10 mouse cellular contexts compared by ENCODE assay signal in the genomic region with DNA sequence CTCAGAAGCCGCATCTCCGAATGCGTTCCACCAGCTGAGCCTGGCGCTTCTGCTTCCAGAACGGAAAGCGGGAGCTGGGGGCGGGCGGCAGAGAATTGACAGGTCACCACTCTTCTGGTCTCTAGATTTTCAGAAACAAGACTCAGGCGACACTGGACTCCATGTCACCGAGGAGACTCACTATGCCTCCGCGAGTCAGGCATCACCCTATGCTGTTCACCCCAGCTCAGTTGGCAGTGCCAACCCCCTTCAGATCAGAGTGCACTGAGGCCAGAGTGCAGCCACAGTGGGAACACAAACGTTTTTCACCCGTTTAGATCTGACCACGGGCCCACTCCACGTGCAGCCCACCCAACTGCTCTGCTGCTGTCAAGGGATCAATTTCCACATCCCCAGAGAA. TPM values are rescaled to one million over a fixed set of nuclear protein-coding genes. Genes with fewer than 3 reads are reported as not detected.
DNase-seq lines count a peak whose midpoint lies in the region; ATAC-seq and TF ChIP-seq lines count a peak whose summit lies in the region.
"Had no signal": no experiment of that assay in that cellular context is flagged by ENCODE, and none has a peak within 500 bp of the region (broad histone marks: within the 10 kb centered on the region; RNA-seq: fewer than 3 reads in every experiment).

No protein-coding gene starts in this region.

- H3K27me3 ChIP-seq in heart, embryonic 13.5 days (replicated peaks): peaks cover 27% of the 10 kb centered on the region
- H3K27me3 ChIP-seq in forebrain, embryonic 13.5 days: no peaks in the 10 kb centered on the region
- 0 out of 2 replicates have a peak, but pooled peaks cover 8% of the 10 kb centered on the region for H3K27me3 ChIP-seq in limb, embryonic 15.5 days
- no peaks in the 10 kb centered on the region for H3K27me3 ChIP-seq in stomach, embryonic 14.5 days (ENCODE audit: control insufficient read depth, insufficient read depth, low read length)
- H3K27me3 ChIP-seq: Patski had no signal

- H3K4me2 ChIP-seq in heart, embryonic 13.5 days: peak overlapping the region; percentile 96
- peak overlapping the region; percentile 83 for H3K4me2 ChIP-seq in forebrain, embryonic 13.5 days
- H3K4me2 ChIP-seq in limb, embryonic 15.5 days: peak overlapping the region; percentile 93
- peak overlapping the region; percentile 97 for H3K4me2 ChIP-seq in stomach, embryonic 14.5 days (replicated peaks; ENCODE audit: low read depth, low read length)

- H3K36me3 ChIP-seq in heart, embryonic 13.5 days: no peaks in the 10 kb centered on the region
- H3K36me3 ChIP-seq in ES-E14 (ENCODE audit: control insufficient read depth, insufficient read depth, low read length, poor library complexity, severe bottlenecking): no peaks in the 10 kb centered on the region
- no peaks in the 10 kb centered on the region for H3K36me3 ChIP-seq in forebrain, embryonic 13.5 days (ENCODE audit: poor library complexity, severe bottlenecking)
- H3K36me3 ChIP-seq in limb, embryonic 15.5 days: no peaks in the 10 kb centered on the region
- H3K36me3 ChIP-seq in stomach, embryonic 14.5 days (ENCODE audit: control insufficient read depth, insufficient read depth, low read length): no peaks in the 10 kb centered on the region

- intact Hi-C loops in heart, postnatal 25 days (cut with DNase I): loop anchor here (2.0 to 5.0 kb wide), 3 partner anchors 14 to 104 kb away; a partner anchor contains a TSS

- DNase-seq in heart, postnatal 25 days (ENCODE audit: low spot score): no peak
- DNase-seq in ES-E14 (ENCODE audit: low read depth, low spot score): no peak
- no peak for DNase-seq in frontal cortex, postnatal 25 days (ENCODE audit: low spot score in 2 of 2)
- no peak for DNase-seq in adrenal gland, postnatal 4 days (ENCODE audit: low spot score in 2 of 2)

- peaks cover 10% of the 10 kb centered on the region for H3K4me1 ChIP-seq in heart, embryonic 13.5 days
- peaks cover 0 to 2% of the 10 kb centered on the region in 2 experiments; a peak in 1 of 4 replicates for H3K4me1 ChIP-seq in ES-E14 (ENCODE audit: control insufficient read depth in 2 of 2, insufficient read depth in 2 of 2, low read length in 2 of 2, poor library complexity in 1 of 2)
- H3K4me1 ChIP-seq in forebrain, embryonic 13.5 days: peaks cover 12% of the 10 kb centered on the region
- peaks cover 9% of the 10 kb centered on the region for H3K4me1 ChIP-seq in limb, embryonic 15.5 days
- H3K4me1 ChIP-seq in stomach, embryonic 14.5 days (ENCODE audit: control insufficient read depth, insufficient read depth, low read length): no peaks in the 10 kb centered on the region

- H3K9ac ChIP-seq in heart, embryonic 13.5 days: peak overlapping the region; percentile 89
- H3K9ac ChIP-seq in ES-E14 (ENCODE audit: insufficient read depth, low read depth, low read length, poor library complexity, severe bottlenecking): peak overlapping the region; percentile 70
- H3K9ac ChIP-seq in forebrain, embryonic 13.5 days: peak overlapping the region; percentile 75
- H3K9ac ChIP-seq in limb, embryonic 15.5 days: peak overlapping the region; percentile 74
- H3K9ac ChIP-seq in stomach, embryonic 14.5 days (replicated peaks; ENCODE audit: low read depth, low read length): peak overlapping the region; percentile 47

- no peaks in the 10 kb centered on the region for H3K9me3 ChIP-seq in heart, embryonic 13.5 days
- H3K9me3 ChIP-seq in ES-E14 (ENCODE audit: control insufficient read depth, insufficient read depth, low read depth, low read length): no peaks in the 10 kb centered on the region
- H3K9me3 ChIP-seq in forebrain, embryonic 13.5 days (replicated peaks): no peaks in the 10 kb centered on the region
- no peaks in the 10 kb centered on the region for H3K9me3 ChIP-seq in limb, embryonic 15.5 days
- H3K9me3 ChIP-seq in stomach, embryonic 14.5 days (ENCODE audit: control insufficient read depth, low read depth, low read length): no peaks in the 10 kb centered on the region

- in situ Hi-C loops in ES-E14 (cut with MboI; ENCODE audit: low sequenced_read_pairs in 2 of 2, unreplicated experiment in 2 of 2): no loop called here

- WGBS in heart, embryonic 13.5 days: under 1% methylated on average over 16 of the region's 16 CpGs
- WGBS in forebrain, embryonic 13.5 days: 2% methylated on average over 16 of the region's 16 CpGs
- WGBS in limb, embryonic 15.5 days: 2% methylated on average over 16 of the region's 16 CpGs
- 3% methylated on average over 16 of the region's 16 CpGs for WGBS in stomach, embryonic 14.5 days

- H3K4me3 ChIP-seq in heart, embryonic 13.5 days: peak overlapping the region; percentile 80
- peak overlapping the region; percentile 65 to 82 for H3K4me3 ChIP-seq in ES-E14 (ENCODE audit: insufficient read depth in 1 of 2, low read depth in 1 of 2, low read length in 2 of 2, poor library complexity in 1 of 2, severe bottlenecking in 1 of 2)
- peak overlapping the region; percentile 62 for H3K4me3 ChIP-seq in forebrain, embryonic 13.5 days
- H3K4me3 ChIP-seq in limb, embryonic 15.5 days: peak overlapping the region; percentile 64
- H3K4me3 ChIP-seq in stomach, embryonic 14.5 days (ENCODE audit: low read depth, low read length): peak overlapping the region; percentile 54

- peak; percentile 31; the same call in 1 of the 2 replicates for ATAC-seq in heart, embryonic 13.5 days (ENCODE audit: extremely low read depth, insufficient number of reproducible peaks, low FRiP score, low TSS enrichment)
- ATAC-seq in forebrain, embryonic 13.5 days: peak; percentile 79
- ATAC-seq in limb, embryonic 15.5 days (ENCODE audit: insufficient number of reproducible peaks, low FRiP score, low TSS enrichment, low read depth): peak; percentile 59
- peak; percentile 69; the same call in 1 of the 2 replicates for ATAC-seq in stomach, embryonic 14.5 days (ENCODE audit: insufficient number of reproducible peaks, insufficient read depth, low FRiP score, low read depth)

- no peak overlapping the region for H3K27ac ChIP-seq in heart, embryonic 13.5 days (replicated peaks)
- no peak overlapping the region for H3K27ac ChIP-seq in ES-E14 (ENCODE audit: insufficient read depth, low read depth, low read length, poor library complexity, severe bottlenecking)
- H3K27ac ChIP-seq in forebrain, embryonic 13.5 days: no peak overlapping the region
- peak overlapping the region; percentile 33; the same call in 1 of the 2 replicates for H3K27ac ChIP-seq in limb, embryonic 15.5 days
- H3K27ac ChIP-seq in stomach, embryonic 14.5 days (ENCODE audit: low read length): no peak overlapping the region

TF ChIP-seq in ES-E14, 5 proteins besides CTCF, POLR2A, EP300 and RAD21:
- no peak for TF ChIP-seq HCFC1 (IDR thresholded peaks at IDR 0.05; ENCODE audit: borderline replicate concordance, insufficient read depth, low read length)

RNA-seq across cellular contexts. Expression of a gene that starts 0.4 kb away (rescaled TPM):
- polyA plus RNA-seq in heart, embryonic 13.5 days (2015; fragmentation: Nextera tagmentation; extraction: Ambion mirVana): 0.88 and 1.0 TPM in 2 replicates
- total RNA-seq in heart, postnatal 25 days (2021): 1 to 10 TPM; 1.4 to 2.2 TPM
- 0.63 and 1.0 TPM in 2 replicates for total RNA-seq in ES-E14 (2012; rRNA removed)
- polyA plus RNA-seq in forebrain, embryonic 13.5 days (2015; fragmentation: Nextera tagmentation; extraction: Ambion mirVana): 2.2 and 2.3 TPM in 2 replicates
- 1.3 and 1.9 TPM in 2 replicates for polyA plus RNA-seq in limb, embryonic 15.5 days (2015; fragmentation: Nextera tagmentation; extraction: Ambion mirVana)
- polyA plus RNA-seq in stomach, embryonic 14.5 days (2014; fragmentation: Nextera tagmentation; extraction: Ambion mirVana): 2.3 and 2.9 TPM in 2 replicates
- total RNA-seq in adrenal gland, postnatal 4 days (2021): 1 to 10 TPM; 1.8 to 2.9 TPM
- polyA plus RNA-seq: large intestine, adult 2 months had no signal

RNA-seq across cellular contexts. Expression of a gene that starts 12.5 kb away (rescaled TPM):
- polyA plus RNA-seq in heart, embryonic 13.5 days (2015; fragmentation: Nextera tagmentation; extraction: Ambion mirVana): not detected in 2 replicates
- not detected for total RNA-seq in heart, postnatal 25 days (2021)
- not detected in 2 replicates for total RNA-seq in ES-E14 (2012; rRNA removed)
- polyA plus RNA-seq in forebrain, embryonic 13.5 days (2015; fragmentation: Nextera tagmentation; extraction: Ambion mirVana): not detected in 2 replicates
- not detected in 2 replicates for polyA plus RNA-seq in limb, embryonic 15.5 days (2015; fragmentation: Nextera tagmentation; extraction: Ambion mirVana)
- not detected in 2 replicates for polyA plus RNA-seq in stomach, embryonic 14.5 days (2014; fragmentation: Nextera tagmentation; extraction: Ambion mirVana)
- not detected for total RNA-seq in adrenal gland, postnatal 4 days (2021)
- polyA plus RNA-seq: large intestine, adult 2 months; Patski had no signal

RNA-seq across cellular contexts. Expression of a gene that starts 15.1 kb away (rescaled TPM):
- polyA plus RNA-seq in heart, embryonic 13.5 days (2015; fragmentation: Nextera tagmentation; extraction: Ambion mirVana): 6.9 and 8.4 TPM in 2 replicates
- 1 to 10 TPM; 3.3 to 3.7 TPM for total RNA-seq in heart, postnatal 25 days (2021)
- 6.1 and 6.3 TPM in 2 replicates for total RNA-seq in ES-E14 (2012; rRNA removed)
- polyA plus RNA-seq in forebrain, embryonic 13.5 days (2015; fragmentation: Nextera tagmentation; extraction: Ambion mirVana): 40.6 and 43.9 TPM in 2 replicates
- 9.1 and 9.6 TPM in 2 replicates for polyA plus RNA-seq in limb, embryonic 15.5 days (2015; fragmentation: Nextera tagmentation; extraction: Ambion mirVana)
- 12.1 and 18.7 TPM in 2 replicates for polyA plus RNA-seq in stomach, embryonic 14.5 days (2014; fragmentation: Nextera tagmentation; extraction: Ambion mirVana)
- total RNA-seq in adrenal gland, postnatal 4 days (2021): 10 to 100 TPM; 10.3 to 10.7 TPM

RNA-seq across cellular contexts. Expression of a gene that starts 22.5 kb away (rescaled TPM):
- not detected in 2 replicates for polyA plus RNA-seq in heart, embryonic 13.5 days (2015; fragmentation: Nextera tagmentation; extraction: Ambion mirVana)
- not detected for total RNA-seq in heart, postnatal 25 days (2021)
- total RNA-seq in ES-E14 (2012; rRNA removed): not detected in 2 replicates
- polyA plus RNA-seq in forebrain, embryonic 13.5 days (2015; fragmentation: Nextera tagmentation; extraction: Ambion mirVana): not detected in 2 replicates
- polyA plus RNA-seq in limb, embryonic 15.5 days (2015; fragmentation: Nextera tagmentation; extraction: Ambion mirVana): not detected in 2 replicates
- not detected in 2 replicates for polyA plus RNA-seq in stomach, embryonic 14.5 days (2014; fragmentation: Nextera tagmentation; extraction: Ambion mirVana)
- not detected for total RNA-seq in adrenal gland, postnatal 4 days (2021)
- polyA plus RNA-seq: large intestine, adult 2 months; Patski had no signal

RNA-seq across cellular contexts. Expression of a gene that starts 35.3 kb away (rescaled TPM):
- not detected in 2 replicates for polyA plus RNA-seq in heart, embryonic 13.5 days (2015; fragmentation: Nextera tagmentation; extraction: Ambion mirVana)
- not detected for total RNA-seq in heart, postnatal 25 days (2021)
- total RNA-seq in ES-E14 (2012; rRNA removed): not detected in 2 replicates
- not detected in 2 replicates for polyA plus RNA-seq in forebrain, embryonic 13.5 days (2015; fragmentation: Nextera tagmentation; extraction: Ambion mirVana)
- polyA plus RNA-seq in limb, embryonic 15.5 days (2015; fragmentation: Nextera tagmentation; extraction: Ambion mirVana): not detected in 2 replicates
- polyA plus RNA-seq in stomach, embryonic 14.5 days (2014; fragmentation: Nextera tagmentation; extraction: Ambion mirVana): not detected in 2 replicates
- total RNA-seq in adrenal gland, postnatal 4 days (2021): not detected
- polyA plus RNA-seq: large intestine, adult 2 months; Patski had no signal
